Mouse (Mus musculus): Measurements from ENCODE around the gene Skp2.

GRCm38 (mm10) chr15:9132693-9133443 is 22.4 kb downstream of the Skp2 start:
- TF ChIP-seq CHD2 (IDR thresholded peaks at IDR 0.05; ENCODE audit: low read depth, low read length), result no peak
- no peak for TF ChIP-seq HCFC1 (IDR thresholded peaks at IDR 0.05; ENCODE audit: borderline replicate concordance, insufficient read depth, low read length)
- TF ChIP-seq MAFK (IDR thresholded peaks at IDR 0.05; ENCODE audit: insufficient read depth, low read depth, low read length), result no peak
